Mouse (Mus musculus): ENCODE data around the gene Krt90.

DNA sequence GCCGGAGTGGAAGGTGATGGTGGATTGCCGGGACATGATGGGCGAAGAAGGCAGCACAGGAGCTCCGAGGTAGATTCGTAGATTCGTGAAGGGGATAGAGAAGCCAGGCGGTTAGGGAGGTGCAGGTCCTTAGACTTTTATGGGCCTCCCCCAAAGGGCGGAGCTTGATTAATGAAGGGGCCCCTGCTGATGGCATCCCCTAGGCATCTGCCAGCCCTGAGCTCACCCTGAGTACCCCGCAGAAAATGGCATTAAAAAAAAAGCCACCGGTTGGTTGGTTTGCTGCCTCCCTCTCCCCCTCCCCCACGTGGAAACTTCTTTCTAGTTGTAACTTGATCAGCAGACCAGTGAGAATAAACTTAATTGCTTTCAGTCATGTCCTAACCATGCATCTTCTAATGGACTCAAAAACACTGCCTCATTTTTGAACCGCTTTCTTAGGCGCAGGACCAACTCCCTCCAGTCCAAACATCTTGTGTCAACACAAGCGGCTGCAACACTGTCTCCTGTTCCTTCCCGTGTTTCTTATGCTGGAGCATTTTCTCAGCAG, 11.1 kb upstream of the Krt90 start, which contains the start of gene Krt75:
- TF ChIP-seq CTCF (IDR thresholded peaks at IDR 0.05; ENCODE audit: low read depth) (no peak), EP300 (optimal IDR thresholded peaks at IDR 0.05) (no peak)

All from stomach, postnatal 0 days (tissue).